Mouse (Mus musculus) CH12.LX (cell line): ENCODE results near the gene Prkg1. TPM values are rescaled to one million over a fixed set of nuclear protein-coding genes. Genes with fewer than 3 reads are reported as not detected.

Source experiments
- DNase-seq: peaks from one replicate; pipeline ENCODE4 v3.0.0-alpha.2; 2013; ENCODE audit errors: extremely low read depth
- H3K27ac ChIP-seq: 2 replicates; pipeline ENCODE4 v1.5.1; 2012; ENCODE audit warnings: low read depth, mild to moderate bottlenecking, control low read depth, moderate library complexity; ENCODE audit not compliant: insufficient read depth
- H3K27me3 ChIP-seq: replicated peaks from 2 replicates; pipeline ENCODE3; 2012; ENCODE audit warnings: inconsistent platforms
- H3K36me3 ChIP-seq, 2 experiments: replicated peaks in 1 of 2; 2 replicates each; pipeline versions ENCODE3 to v1.6.1; 2012; ENCODE audit warnings: inconsistent platforms in 1 of 2, low read length in 1 of 2, mild to moderate bottlenecking in 1 of 2, mixed read lengths in 1 of 2, moderate library complexity in 1 of 2; ENCODE audit not compliant: control insufficient read depth in 1 of 2, insufficient read depth in 1 of 2
- H3K4me1 ChIP-seq, 2 experiments: 2 replicates each; pipeline ENCODE4 v1.6.1; 2012; ENCODE audit warnings: inconsistent platforms in 1 of 2, moderate library complexity in 1 of 2; ENCODE audit not compliant: insufficient read depth in 2 of 2, control insufficient read depth in 1 of 2
- H3K4me2 ChIP-seq: 2 replicates; pipeline ENCODE4 v1.6.1; 2012; ENCODE audit warnings: low read depth, mild to moderate bottlenecking, control low read depth; ENCODE audit not compliant: poor library complexity, insufficient read depth, severe bottlenecking
- H3K4me3 ChIP-seq, 3 experiments: fragments of 150-350 bp in 1 of 3; sonication (generic) in 1 of 3; replicated peaks in 1 of 3; 2 replicates each; pipeline versions ENCODE3 to v1.5.1; 2011 to 2012; ENCODE audit warnings: low read depth in 2 of 3, low read length in 2 of 3, mild to moderate bottlenecking in 2 of 3, moderate library complexity in 2 of 3, control low read depth in 1 of 3, improper control_type of control experiment in 1 of 3, inconsistent platforms in 1 of 3, mixed read lengths in 1 of 3; ENCODE audit not compliant: poor library complexity in 1 of 3
- H3K79me2 ChIP-seq: replicated peaks from 2 replicates; pipeline ENCODE4 v1.6.1; 2012; ENCODE audit warnings: mild to moderate bottlenecking, moderate library complexity; ENCODE audit not compliant: control insufficient read depth, poor library complexity, insufficient read depth, severe bottlenecking; ENCODE audit errors: extremely low read depth
- H3K9ac ChIP-seq: 2 replicates; pipeline ENCODE4 v1.6.1; 2012; ENCODE audit warnings: low read depth, mild to moderate bottlenecking, control low read depth, moderate library complexity; ENCODE audit not compliant: insufficient read depth
- H3K9me3 ChIP-seq: replicated peaks from 2 replicates; pipeline ENCODE3; 2012; ENCODE audit warnings: low read length, inconsistent platforms, mixed read lengths
- CHD2 ChIP-seq: IDR thresholded peaks from 2 replicates; pipeline ENCODE4 v1.6.1; 2011; ENCODE audit warnings: low read length, improper control_type of control experiment
- CTCF ChIP-seq, 2 experiments: IDR thresholded peaks in 1 of 2; conservative IDR thresholded peaks in 1 of 2; 2 replicates each; pipeline ENCODE4 v1.5.1; 2011 to 2012; ENCODE audit warnings: low read depth in 2 of 2, low read length in 2 of 2, improper control_type of control experiment in 1 of 2, inconsistent platforms in 1 of 2, mild to moderate bottlenecking in 1 of 2, moderate library complexity in 1 of 2
- E2F4 ChIP-seq: IDR thresholded peaks from 2 replicates; pipeline ENCODE4 v1.6.1; 2011; ENCODE audit warnings: low read depth, low read length, improper control_type of control experiment; ENCODE audit not compliant: insufficient replicate concordance
- ELF1 ChIP-seq: IDR thresholded peaks from 2 replicates; pipeline ENCODE4 v1.6.1; 2014; ENCODE audit warnings: low read depth, mild to moderate bottlenecking, inconsistent platforms, low read length, improper control_type of control experiment
- GABPA ChIP-seq: IDR thresholded peaks from 2 replicates; pipeline ENCODE4 v1.6.1; 2012; ENCODE audit warnings: low read depth, low read length, improper control_type of control experiment, inconsistent platforms; ENCODE audit not compliant: insufficient replicate concordance
- IRF4 ChIP-seq: IDR thresholded peaks from 2 replicates; pipeline ENCODE4 v1.6.1; 2014; ENCODE audit warnings: low read depth, mild to moderate bottlenecking, inconsistent platforms, low read length, improper control_type of control experiment
- JUN ChIP-seq: IDR thresholded peaks from 2 replicates; pipeline ENCODE4 v1.6.1; 2011; ENCODE audit warnings: low read depth, mild to moderate bottlenecking, low read length, improper control_type of control experiment, moderate library complexity; ENCODE audit not compliant: insufficient read depth
- JUND ChIP-seq: conservative IDR thresholded peaks from 2 replicates; pipeline ENCODE4 v1.6.1; 2011; ENCODE audit warnings: low read depth, low read length, improper control_type of control experiment
- KAT2A ChIP-seq: IDR thresholded peaks from 2 replicates; pipeline ENCODE4 v1.6.1; 2012; ENCODE audit warnings: low read length, improper control_type of control experiment, inconsistent platforms; ENCODE audit not compliant: insufficient replicate concordance
- MAFK ChIP-seq: IDR thresholded peaks from 2 replicates; pipeline ENCODE4 v1.6.1; 2011; ENCODE audit warnings: low read length, improper control_type of control experiment; ENCODE audit not compliant: insufficient replicate concordance
- MAX ChIP-seq: IDR thresholded peaks from 2 replicates; pipeline ENCODE4 v1.6.1; 2011; ENCODE audit warnings: low read length, improper control_type of control experiment
- MEF2A ChIP-seq: IDR thresholded peaks from 2 replicates; pipeline ENCODE4 v1.6.1; 2014; ENCODE audit warnings: low read depth, mild to moderate bottlenecking, inconsistent platforms, low read length, improper control_type of control experiment, borderline replicate concordance
- NELFE ChIP-seq: IDR thresholded peaks from 2 replicates; pipeline ENCODE4 v1.6.1; 2011; ENCODE audit warnings: low read depth, low read length, improper control_type of control experiment
- PAX5 ChIP-seq: IDR thresholded peaks from 2 replicates; pipeline ENCODE4 v1.6.1; 2012; ENCODE audit warnings: low read length, inconsistent platforms, mixed read lengths
- POLR2A ChIP-seq: IDR thresholded peaks from 2 replicates; pipeline ENCODE4 v1.6.1; 2011; ENCODE audit warnings: low read depth, mild to moderate bottlenecking, improper control_type of control experiment, low read length
- POLR2AphosphoS2 ChIP-seq: IDR thresholded peaks from 2 replicates; pipeline ENCODE4 v1.6.1; 2011; ENCODE audit warnings: low read depth, low read length, improper control_type of control experiment
- RAD21 ChIP-seq: IDR thresholded peaks from 2 replicates; pipeline ENCODE4 v1.6.1; 2011; ENCODE audit warnings: low read depth, mild to moderate bottlenecking, low read length, improper control_type of control experiment, moderate library complexity
- RCOR1 ChIP-seq: conservative IDR thresholded peaks from 2 replicates; pipeline ENCODE4 v1.6.1; 2012; ENCODE audit warnings: low read depth, mild to moderate bottlenecking, inconsistent platforms, low read length, improper control_type of control experiment
- TBP ChIP-seq: conservative IDR thresholded peaks from 2 replicates; pipeline ENCODE4 v1.6.1; 2011; ENCODE audit warnings: low read depth, low read length, improper control_type of control experiment
- TCF12 ChIP-seq: IDR thresholded peaks from 2 replicates; pipeline ENCODE4 v1.6.1; 2014; ENCODE audit warnings: low read depth, mild to moderate bottlenecking, inconsistent platforms, low read length, improper control_type of control experiment
- ZC3H11A ChIP-seq: IDR thresholded peaks from 2 replicates; pipeline ENCODE4 v1.6.1; 2012; ENCODE audit warnings: low read depth, mild to moderate bottlenecking, inconsistent platforms, low read length, improper control_type of control experiment
- ZKSCAN1 ChIP-seq: IDR thresholded peaks from 2 replicates; pipeline ENCODE4 v1.6.1; 2012; ENCODE audit warnings: low read depth, inconsistent platforms, low read length, improper control_type of control experiment, borderline replicate concordance
- ZMIZ1 ChIP-seq: IDR thresholded peaks from 2 replicates; pipeline ENCODE4 v1.6.1; 2012; ENCODE audit warnings: low read depth, mild to moderate bottlenecking, inconsistent platforms, low read length, improper control_type of control experiment
- ZNF384 ChIP-seq: IDR thresholded peaks from 2 replicates; pipeline ENCODE4 v1.6.1; 2012; ENCODE audit warnings: low read depth, low read length, improper control_type of control experiment, inconsistent platforms
- dilution Hi-C: fragments of 300-500 bp; cut with MboI; formaldehyde crosslinking; loops from 2 replicates; pipeline ENCODE4 v1.14.3; 2020; ENCODE audit warnings: low sequenced_read_pairs; ENCODE audit not compliant: extremely low pct_unique_long_range_greater_than_20kb, extremely low pct_ligation_motif_present
- in situ Hi-C: fragments of 300-500 bp; cut with MboI; formaldehyde crosslinking; loops from 3 replicates; pipeline ENCODE4 v1.14.3; 2019; ENCODE audit warnings: low sequenced_read_pairs, low pct_ligation_motif_present, low pct_unique_long_range_greater_than_20kb, mixed read lengths
- polyA plus RNA-seq: library from polyadenylated mRNA; unstranded; fragments of >175 nt; gene quantifications from 2 replicates; pipeline ENCODE4 v1.2.1, GENCODE M21; 2012; ENCODE audit warnings: low read depth; ENCODE audit not compliant: insufficient read length
- total RNA-seq, 2 experiments: library from RNA; depleted of rRNA; stranded (reverse); fragments of 300-350 nt in 1 of 2; fragments of >200 nt in 1 of 2; gene quantifications; 2 replicates each; pipeline ENCODE4 v1.2.3; 2012 to 2014

Gene Prkg1
- total and polyA plus RNA-seq, 3 experiments, result not detected

DNA sequence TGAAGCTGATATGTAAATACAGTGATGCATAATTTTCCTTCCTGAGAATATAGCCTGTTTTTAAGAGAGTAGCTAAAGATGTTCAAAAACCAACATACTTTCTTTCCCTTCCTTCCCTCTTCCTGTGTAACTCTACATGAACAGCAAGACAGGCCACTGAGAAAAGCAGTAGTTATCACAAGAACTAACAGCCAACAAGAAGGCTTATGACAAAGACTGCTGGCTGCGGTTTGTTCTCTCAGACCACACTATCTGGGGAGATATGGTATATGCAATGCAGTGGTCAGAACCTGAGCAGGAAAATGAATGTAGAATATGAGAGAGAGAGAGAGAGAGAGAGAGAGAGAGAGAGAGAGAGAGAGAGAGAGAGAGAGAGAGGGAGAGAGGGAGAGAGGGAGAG, 15.4 kb upstream of the Prkg1 start:
- Histone ChIP-seq H3K27ac (no peak overlapping the region), H3K79me2 (no peaks in the 10 kb centered on the region), H3K4me1 (no peaks in the 10 kb centered on the region), H3K9ac (no peak overlapping the region), H3K4me3 (no peak overlapping the region), H3K4me2 (no peak overlapping the region), H3K36me3 (no peaks in the 10 kb centered on the region)
- in situ Hi-C loops, result no loop called here
- no peak for TF ChIP-seq CTCF (conservative IDR thresholded peaks at IDR 0.05 in 1 of 2, IDR thresholded peaks at IDR 0.05 in 1 of 2; ENCODE audit: low read depth in 2 of 2, low read length in 2 of 2)
- TF ChIP-seq MEF2A, result no peak
- no peak for TF ChIP-seq ZNF384
- TF ChIP-seq RAD21, result no peak
- TF ChIP-seq KAT2A, result no peak
- no peak for TF ChIP-seq NELFE
- no peak for TF ChIP-seq ELF1
- no peak for TF ChIP-seq POLR2A
- TF ChIP-seq ZKSCAN1, result no peak
- TF ChIP-seq JUN, result no peak
- TF ChIP-seq POLR2AphosphoS2, result no peak
- no peak for TF ChIP-seq IRF4
- no peak for TF ChIP-seq TBP
- no peak for TF ChIP-seq PAX5
- TF ChIP-seq, all 38 proteins: peak for 0
- Histone ChIP-seq H3K27me3 (no peaks in the 10 kb centered on the region), H3K9me3 (no peaks in the 10 kb centered on the region)
- dilution Hi-C loops, result no loop called here
- no peak for DNase-seq

DNA sequence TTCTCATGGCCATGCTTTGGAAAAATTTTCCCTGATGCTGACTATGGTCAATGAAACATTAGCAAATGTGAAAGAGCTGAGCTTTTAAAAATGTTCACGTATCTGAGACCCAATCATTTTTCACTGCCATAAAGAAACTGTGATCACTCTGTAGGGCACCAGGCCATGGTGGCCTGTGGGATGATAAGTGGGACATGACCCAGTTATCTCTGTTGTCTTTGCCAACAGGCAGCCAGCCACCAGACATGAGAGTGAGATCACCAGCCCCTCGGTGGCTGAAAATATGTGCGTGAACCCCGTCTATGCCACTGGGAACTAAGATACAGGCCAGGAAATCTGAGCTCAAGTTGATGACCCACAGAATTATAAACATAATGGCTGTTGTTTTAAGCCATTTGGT, 14.2 kb upstream of the Prkg1 start:
- H3K27me3 ChIP-seq, result no peaks in the 10 kb centered on the region
- H3K4me3 ChIP-seq, result no peak overlapping the region
- dilution Hi-C loops, result no loop called here
- DNase-seq, result no peak
- H3K36me3 ChIP-seq, result no peaks in the 10 kb centered on the region
- no peaks in the 10 kb centered on the region for H3K9me3 ChIP-seq
- H3K79me2 ChIP-seq, result no peaks in the 10 kb centered on the region
- in situ Hi-C loops, result no loop called here
- TF ChIP-seq ZMIZ1 (no peak), IRF4 (no peak), MAFK (no peak), GABPA (no peak), JUND (no peak), ZC3H11A (no peak), E2F4 (no peak), MAX (no peak), TCF12 (no peak), RCOR1 (no peak), CHD2 (no peak), POLR2AphosphoS2 (no peak)
- TF ChIP-seq, all 38 proteins: peak for 0
- Histone ChIP-seq H3K9ac (no peak overlapping the region), H3K4me1 (no peaks in the 10 kb centered on the region), H3K27ac (no peak overlapping the region), H3K4me2 (no peak overlapping the region)
